Mouse (Mus musculus) bone marrow, adult 2 months (tissue): ENCODE results near the gene Gje1.

Source experiments
- CTCF ChIP-seq: fragments of 200-500 bp; IDR thresholded peaks from 2 replicates; pipeline ENCODE4 v1.5.1; 2011; ENCODE audit warnings: low read length, control low read depth; ENCODE audit not compliant: control insufficient read depth, insufficient read depth
- POLR2A ChIP-seq: fragments of 200-500 bp; IDR thresholded peaks from 2 replicates; pipeline ENCODE4 v1.6.1; 2011; ENCODE audit warnings: low read depth, mild to moderate bottlenecking, control low read depth, low read length, borderline replicate concordance; ENCODE audit not compliant: control insufficient read depth

DNA sequence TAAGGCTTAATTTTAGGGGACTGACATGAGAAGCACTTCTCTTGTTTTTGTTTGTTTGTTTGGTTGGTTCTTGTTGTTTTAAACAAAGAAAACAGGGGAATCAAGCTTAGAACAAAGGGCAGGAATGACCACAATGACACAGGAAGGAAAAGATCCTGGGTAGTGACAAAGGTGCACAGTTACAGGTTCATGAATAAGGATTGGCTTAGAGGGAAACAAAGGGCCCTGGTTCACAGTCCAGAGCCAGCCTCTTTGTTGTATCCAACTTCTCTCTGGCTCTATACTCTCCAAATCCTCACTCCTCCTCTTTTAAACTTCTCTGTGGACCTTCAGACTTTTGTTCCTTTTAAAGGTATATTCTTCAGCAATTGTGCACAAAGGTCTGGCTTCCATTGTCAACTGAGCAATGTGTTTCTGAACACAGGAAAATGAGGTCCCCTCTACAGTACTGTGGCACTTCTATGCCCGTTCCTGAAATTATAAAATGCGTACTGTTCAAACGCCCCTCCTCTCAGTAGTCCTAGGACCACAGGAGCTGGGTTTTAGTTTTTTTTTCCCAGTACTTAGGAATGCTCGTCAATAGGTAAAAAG is 14.1 kb downstream of the Gje1 start:
- TF ChIP-seq CTCF (no peak), POLR2A (no peak)
